Mouse (Mus musculus) macrophage (primary cell): ENCODE measurements at regions not wholly inside any gene's neighbourhood (a gene's known extent, or its start where the extent isn't known, plus 50 kb on each side); places are given as distances from the start of the nearest gene placed in this dataset.

ENCODE experiments used
- H3K27ac ChIP-seq: fragments of 350-480 bp; formaldehyde crosslinking; 2 replicates; pipeline ENCODE4 v1.9.0; 2021
- H3K36me3 ChIP-seq: fragments of 350-480 bp; formaldehyde crosslinking; 2 replicates; pipeline ENCODE4 v1.9.0; 2021; ENCODE audit errors: inconsistent target
- H3K4me3 ChIP-seq: fragments of 350-480 bp; formaldehyde crosslinking; 2 replicates; pipeline ENCODE4 v1.9.0; 2021; ENCODE audit errors: inconsistent target
- H3K79me2 ChIP-seq: fragments of 350-480 bp; formaldehyde crosslinking; 2 replicates; pipeline ENCODE4 v1.9.0; 2021; ENCODE audit errors: inconsistent target
- WGBS: methylation state at CpG from one replicate; pipeline ENCODE4 v1.1.7; 2026; ENCODE audit warnings: inconsistent platforms; ENCODE audit not compliant: missing documents; 5-methylcytosine and 5-hydroxymethylcytosine counted together

- WGBS, result 94% methylated on average over 5 of the region's 5 CpGs
- no peaks in the 10 kb centered on the region for H3K36me3 ChIP-seq
- H3K4me3 ChIP-seq, result no peak overlapping the region
- no peaks in the 10 kb centered on the region for H3K79me2 ChIP-seq
- H3K27ac ChIP-seq, result no peak overlapping the region
Observed at GRCm38 (mm10) chr3:61423945-61424344, 58.2 kb upstream of the B430305J03Rik start.

GRCm38 (mm10) chr3:61419706-61420105 lies 54.0 kb upstream of the B430305J03Rik start:
- Histone ChIP-seq H3K79me2 (no peaks in the 10 kb centered on the region), H3K27ac (no peak overlapping the region), H3K36me3 (no peaks in the 10 kb centered on the region), H3K4me3 (no peak overlapping the region)
- WGBS, result 95% methylated on average over 2 of the region's 3 CpGs

DNA sequence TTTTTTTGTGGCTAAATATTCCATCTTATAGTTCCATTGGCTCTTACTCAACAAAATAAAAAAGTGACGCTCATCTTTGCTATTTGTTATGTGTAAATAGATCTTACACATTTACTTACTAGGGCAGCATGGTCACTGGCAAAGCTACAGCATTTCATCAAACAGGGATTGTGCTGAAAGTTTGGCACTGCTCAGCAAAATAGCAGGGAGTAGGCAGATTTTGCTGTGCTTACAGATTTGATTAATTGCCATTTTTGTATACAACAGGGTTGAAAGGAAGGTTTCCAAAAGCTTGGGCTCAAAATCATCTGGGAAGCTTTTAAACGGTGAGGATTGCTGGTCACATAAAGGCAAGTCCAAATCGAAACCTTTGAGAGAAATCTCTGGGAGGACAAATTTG lies 52.3 kb upstream of the B430305J03Rik start:
- no peaks in the 10 kb centered on the region for H3K79me2 ChIP-seq
- WGBS, result 95% methylated on average over 3 of the region's 3 CpGs
- no peak overlapping the region for H3K4me3 ChIP-seq
- H3K36me3 ChIP-seq, result no peaks in the 10 kb centered on the region
- no peak overlapping the region for H3K27ac ChIP-seq
